Mouse (Mus musculus): ENCODE data around the gene Serinc2. TPM values are rescaled to one million over a fixed set of nuclear protein-coding genes. Genes with fewer than 3 reads are reported as not detected.

Gene Serinc2
- total and polyA plus RNA-seq, 2 experiments from 2014 or later = 11.1 to 12.6 TPM

DNA sequence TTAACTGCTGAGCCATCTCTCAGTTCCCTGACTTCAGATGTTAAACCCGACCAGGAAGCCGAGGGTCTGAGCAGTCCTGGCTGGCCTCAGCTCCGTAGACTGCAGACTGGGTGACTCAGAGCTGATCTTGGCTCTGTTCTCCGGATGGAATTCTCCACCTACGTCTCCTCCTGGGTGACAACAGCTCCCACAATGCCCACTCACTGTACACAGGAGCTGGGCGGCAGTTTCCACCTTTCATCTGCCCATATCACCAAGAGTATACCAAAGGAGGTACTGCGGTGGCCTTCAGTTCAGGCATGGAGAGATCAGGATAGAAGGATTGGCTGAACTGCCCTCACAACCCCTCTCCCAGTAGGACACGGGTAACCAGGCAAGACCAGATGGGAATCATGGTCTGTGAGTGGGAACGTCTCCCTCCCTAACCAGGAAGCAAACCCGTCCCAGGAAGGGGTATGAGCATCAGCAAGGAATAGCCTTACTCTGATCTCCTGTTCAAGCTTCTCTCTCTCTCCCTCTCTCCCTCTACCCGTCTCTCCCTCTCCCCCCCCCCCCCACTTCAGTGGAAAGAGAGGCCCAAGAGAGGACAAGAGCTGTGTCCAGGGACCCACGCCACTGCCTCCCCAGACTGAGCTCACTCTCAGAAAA is 5.2 kb downstream of the Serinc2 start:
- ATAC-seq (ENCODE audit: low FRiP score) = peak; percentile 48
- no peak for DNase-seq (ENCODE audit: low spot score)
- peak overlapping the region; percentile 70 for H3K4me3 ChIP-seq (ENCODE audit: low read depth, low read length)
- H3K27ac ChIP-seq (ENCODE audit: low read depth, low read length) = peak overlapping the region; percentile 85
- no peaks in the 10 kb centered on the region for H3K27me3 ChIP-seq (ENCODE audit: insufficient read depth, low read length)
- 6% methylated on average over 11 of the region's 12 CpGs for WGBS
- peak overlapping the region; percentile 96 for H3K4me2 ChIP-seq (ENCODE audit: low read depth, low read length, poor library complexity, severe bottlenecking)
- H3K9ac ChIP-seq (replicated peaks; ENCODE audit: low read length, poor library complexity, severe bottlenecking) = peak overlapping the region; percentile 77
- no peaks in the 10 kb centered on the region for H3K9me3 ChIP-seq (ENCODE audit: low read length)
- H3K36me3 ChIP-seq (ENCODE audit: insufficient read depth, low read length) = no peaks in the 10 kb centered on the region
- TF ChIP-seq CTCF (IDR thresholded peaks at IDR 0.05) = no peak
- H3K4me1 ChIP-seq (ENCODE audit: insufficient read depth, low read length) = no peaks in the 10 kb centered on the region

GRCm38 (mm10) chr4:130270611-130271347 is 8.2 kb downstream of the Serinc2 start:
- H3K4me2 ChIP-seq (ENCODE audit: low read depth, low read length, poor library complexity, severe bottlenecking) = no peak overlapping the region
- WGBS = 91% methylated on average over 6 of the region's 6 CpGs
- H3K27me3 ChIP-seq (ENCODE audit: insufficient read depth, low read length) = no peaks in the 10 kb centered on the region
- H3K4me3 ChIP-seq (ENCODE audit: low read depth, low read length) = no peak overlapping the region
- ATAC-seq (ENCODE audit: low FRiP score) (no peak), DNase-seq (ENCODE audit: low spot score) (no peak)
- no peaks in the 10 kb centered on the region for H3K9me3 ChIP-seq (ENCODE audit: low read length)
- no peak overlapping the region for H3K27ac ChIP-seq (ENCODE audit: low read depth, low read length)
- no peaks in the 10 kb centered on the region for H3K36me3 ChIP-seq (ENCODE audit: insufficient read depth, low read length)
- no peaks in the 10 kb centered on the region for H3K4me1 ChIP-seq (ENCODE audit: insufficient read depth, low read length)
- no peak for TF ChIP-seq CTCF (IDR thresholded peaks at IDR 0.05)
- no peak overlapping the region for H3K9ac ChIP-seq (replicated peaks; ENCODE audit: low read length, poor library complexity, severe bottlenecking)

DNA sequence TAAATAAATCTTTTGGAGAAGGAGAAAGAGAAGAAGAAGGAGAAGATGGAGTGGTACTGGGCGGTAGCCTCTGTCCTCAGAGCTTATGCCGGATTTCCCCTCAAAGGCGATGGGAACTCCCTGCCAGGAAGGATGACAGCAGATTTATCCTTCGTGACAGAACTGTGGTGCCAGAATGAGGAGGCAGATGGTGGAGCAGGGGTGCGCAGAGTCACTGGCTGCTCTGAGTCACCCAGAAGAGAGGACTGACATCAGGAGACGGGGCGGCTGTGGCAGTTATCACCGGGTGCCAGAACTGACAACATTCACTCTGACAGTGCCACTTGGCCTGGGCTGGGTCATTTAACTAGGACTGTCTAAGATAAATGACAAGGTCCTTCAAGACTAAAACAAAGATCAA is 8.9 kb downstream of the Serinc2 start:
- H3K36me3 ChIP-seq (ENCODE audit: insufficient read depth, low read length) = no peaks in the 10 kb centered on the region
- no peaks in the 10 kb centered on the region for H3K27me3 ChIP-seq (ENCODE audit: insufficient read depth, low read length)
- no peaks in the 10 kb centered on the region for H3K4me1 ChIP-seq (ENCODE audit: insufficient read depth, low read length)
- TF ChIP-seq CTCF (IDR thresholded peaks at IDR 0.05) = no peak
- no peak overlapping the region for H3K4me2 ChIP-seq (ENCODE audit: low read depth, low read length, poor library complexity, severe bottlenecking)
- DNase-seq (ENCODE audit: low spot score) (peak; percentile 75), ATAC-seq (ENCODE audit: low FRiP score) (no peak)
- H3K4me3 ChIP-seq (ENCODE audit: low read depth, low read length) = no peak overlapping the region
- H3K27ac ChIP-seq (ENCODE audit: low read depth, low read length) = no peak overlapping the region
- no peak overlapping the region for H3K9ac ChIP-seq (replicated peaks; ENCODE audit: low read length, poor library complexity, severe bottlenecking)
- WGBS = 89% methylated on average over 8 of the region's 8 CpGs
- no peaks in the 10 kb centered on the region for H3K9me3 ChIP-seq (ENCODE audit: low read length)

GRCm38 (mm10) chr4:130268736-130269135 is 10.3 kb downstream of the Serinc2 start:
- DNase-seq (ENCODE audit: low spot score) (no peak), ATAC-seq (ENCODE audit: low FRiP score) (no peak)
- H3K4me3 ChIP-seq (ENCODE audit: low read depth, low read length) = no peak overlapping the region
- no peak overlapping the region for H3K4me2 ChIP-seq (ENCODE audit: low read depth, low read length, poor library complexity, severe bottlenecking)
- H3K27me3 ChIP-seq (ENCODE audit: insufficient read depth, low read length) = no peaks in the 10 kb centered on the region
- 87% methylated on average over 10 of the region's 10 CpGs for WGBS
- H3K4me1 ChIP-seq (ENCODE audit: insufficient read depth, low read length) = no peaks in the 10 kb centered on the region
- H3K9ac ChIP-seq (replicated peaks; ENCODE audit: low read length, poor library complexity, severe bottlenecking) = no peak overlapping the region
- no peaks in the 10 kb centered on the region for H3K9me3 ChIP-seq (ENCODE audit: low read length)
- no peaks in the 10 kb centered on the region for H3K36me3 ChIP-seq (ENCODE audit: insufficient read depth, low read length)
- no peak overlapping the region for H3K27ac ChIP-seq (ENCODE audit: low read depth, low read length)
- TF ChIP-seq CTCF (IDR thresholded peaks at IDR 0.05) = no peak

DNA sequence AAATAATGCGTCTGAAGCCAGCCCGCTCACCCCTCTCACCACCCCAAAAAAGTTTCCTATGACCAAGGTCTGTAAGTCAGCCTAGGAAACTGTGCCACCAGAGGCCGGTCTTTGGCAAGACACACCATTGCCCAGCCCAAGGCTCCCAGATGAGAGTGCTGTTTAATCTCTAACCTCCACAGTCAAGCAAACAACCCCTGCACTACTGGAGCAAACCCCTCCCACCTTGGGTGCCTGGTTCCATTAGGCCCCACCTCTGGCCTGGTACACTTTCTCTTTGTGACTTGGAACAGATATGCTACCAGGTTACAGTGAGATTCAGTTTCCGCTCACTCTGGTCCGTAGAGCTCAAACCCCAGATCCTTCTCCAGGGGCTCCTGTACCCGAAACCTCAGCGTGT is 11.9 kb downstream of the Serinc2 start:
- Histone ChIP-seq H3K27me3 (ENCODE audit: insufficient read depth, low read length) (no peaks in the 10 kb centered on the region), H3K36me3 (ENCODE audit: insufficient read depth, low read length) (no peaks in the 10 kb centered on the region), H3K27ac (ENCODE audit: low read depth, low read length) (no peak overlapping the region), H3K4me2 (ENCODE audit: low read depth, low read length, poor library complexity, severe bottlenecking) (no peak overlapping the region), H3K4me3 (ENCODE audit: low read depth, low read length) (no peak overlapping the region), H3K9me3 (ENCODE audit: low read length) (no peaks in the 10 kb centered on the region), H3K4me1 (ENCODE audit: insufficient read depth, low read length) (no peaks in the 10 kb centered on the region), H3K9ac (replicated peaks; ENCODE audit: low read length, poor library complexity, severe bottlenecking) (no peak overlapping the region)
- DNase-seq (ENCODE audit: low spot score) = no peak
- ATAC-seq (ENCODE audit: low FRiP score) = no peak
- TF ChIP-seq CTCF (IDR thresholded peaks at IDR 0.05) = no peak
- 78% methylated on average over 7 of the region's 7 CpGs for WGBS

DNA sequence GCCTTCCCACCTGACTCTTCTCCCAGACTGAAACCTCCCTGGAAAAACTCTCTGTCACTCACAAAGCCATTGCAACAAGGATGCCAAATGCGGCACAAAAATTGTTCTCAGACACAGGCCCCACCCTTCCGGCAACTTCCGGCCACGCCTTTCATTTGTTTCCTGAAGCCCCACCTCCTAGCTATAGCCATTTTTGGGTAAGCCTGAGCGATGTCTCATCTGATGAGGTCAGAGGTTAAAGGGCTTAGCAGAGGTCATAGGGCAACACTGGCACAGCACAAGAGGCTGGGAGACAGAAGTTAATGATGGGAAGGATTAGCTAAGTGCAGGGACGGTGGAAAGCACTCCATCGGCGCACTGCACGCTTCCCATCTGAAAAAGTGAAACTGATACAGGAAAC is 12.4 kb downstream of the Serinc2 start:
- no peaks in the 10 kb centered on the region for H3K9me3 ChIP-seq (ENCODE audit: low read length)
- no peaks in the 10 kb centered on the region for H3K27me3 ChIP-seq (ENCODE audit: insufficient read depth, low read length)
- H3K36me3 ChIP-seq (ENCODE audit: insufficient read depth, low read length) = no peaks in the 10 kb centered on the region
- no peak overlapping the region for H3K27ac ChIP-seq (ENCODE audit: low read depth, low read length)
- no peak overlapping the region for H3K4me3 ChIP-seq (ENCODE audit: low read depth, low read length)
- no peaks in the 10 kb centered on the region for H3K4me1 ChIP-seq (ENCODE audit: insufficient read depth, low read length)
- 55% methylated on average over 9 of the region's 9 CpGs for WGBS
- no peak overlapping the region for H3K9ac ChIP-seq (replicated peaks; ENCODE audit: low read length, poor library complexity, severe bottlenecking)
- no peak overlapping the region for H3K4me2 ChIP-seq (ENCODE audit: low read depth, low read length, poor library complexity, severe bottlenecking)
- no peak for ATAC-seq (ENCODE audit: low FRiP score)
- no peak for TF ChIP-seq CTCF (IDR thresholded peaks at IDR 0.05)
- no peak for DNase-seq (ENCODE audit: low spot score)

Data from midbrain, postnatal 0 days (tissue).